Mouse (Mus musculus): Measurements from ENCODE around the gene Rhoh.

Rhoh gene

GRCm38 (mm10) chr5:65934783-65935182 is 73.8 kb downstream of the Rhoh start, which contains the start of gene Chrna9:
TSS of gene Chrna9 (plus strand) at chr5:65934921.
- no peak for DNase-seq

GRCm38 (mm10) chr5:65937011-65937726 is 76.2 kb downstream of the Rhoh start:
- DNase-seq = no peak

GRCm38 (mm10) chr5:65937998-65938715 is 77.1 kb downstream of the Rhoh start:
- DNase-seq = peak; percentile 50

GRCm38 (mm10) chr5:65941145-65941544 is 80.1 kb downstream of the Rhoh start:
- no peak for DNase-seq
